Mouse (Mus musculus): ENCODE measurements around the gene Gm45716.

DNA sequence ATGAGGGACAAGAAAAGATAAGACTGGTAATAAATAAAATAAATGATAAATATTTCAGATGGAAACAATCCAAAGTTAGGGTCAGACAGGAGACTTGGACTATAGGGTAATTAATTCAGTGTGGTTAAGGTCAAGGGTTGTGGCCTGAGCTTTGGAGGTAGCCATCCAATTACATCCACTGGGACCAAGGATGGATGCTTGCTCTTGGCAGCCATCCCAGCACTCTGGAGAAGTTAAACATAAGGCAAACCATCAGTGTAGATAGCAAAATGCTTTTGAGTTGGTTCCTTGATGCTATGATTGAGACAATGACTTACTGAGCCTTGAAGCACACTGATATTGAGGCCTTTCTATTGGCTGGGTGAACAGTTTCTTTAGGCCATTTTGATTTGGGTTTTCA, 105.3 kb downstream of the Gm45716 start:
- TF ChIP-seq CTCF (IDR thresholded peaks at IDR 0.05; ENCODE audit: extremely low read depth, insufficient read length, insufficient replicate concordance, low read depth, low read length) (no peak), POLR2A (IDR thresholded peaks at IDR 0.05; ENCODE audit: low read depth, low read length) (no peak)
